Mouse (Mus musculus) embryonic facial prominence, embryonic 10.5 days (tissue): Measurements from ENCODE around the gene Zbtb24. TPM values are rescaled to one million over a fixed set of nuclear protein-coding genes. Genes with fewer than 3 reads are reported as not detected.
"Not testable (repeated sequence)": the region's sequence is repeated elsewhere in the genome, so short reads cannot be mapped to it uniquely, and the experiment has no call there.

Experiments
- DNase-seq: peaks from one replicate; pipeline ENCODE4 v3.0.0-alpha.2; 2017; ENCODE audit warnings: low spot score
- H3K27ac ChIP-seq: fragments of 300-500 bp; sonication (generic); replicated peaks from 2 replicates; pipeline ENCODE4 v1.5.1; 2016; ENCODE audit warnings: mild to moderate bottlenecking
- H3K27me3 ChIP-seq: fragments of 300-500 bp; sonication (generic); replicated peaks from 2 replicates; pipeline ENCODE4 v1.6.1; 2016; ENCODE audit warnings: low read depth, mild to moderate bottlenecking; ENCODE audit not compliant: poor library complexity, severe bottlenecking
- H3K36me3 ChIP-seq: fragments of 300-500 bp; sonication (generic); replicated peaks from 2 replicates; pipeline ENCODE4 v1.6.1; 2016; ENCODE audit warnings: mild to moderate bottlenecking, moderate library complexity
- H3K4me1 ChIP-seq: fragments of 300-500 bp; sonication (generic); 2 replicates; pipeline ENCODE4 v1.6.1; 2016
- H3K4me3 ChIP-seq: fragments of 300-500 bp; sonication (generic); 2 replicates; pipeline ENCODE4 v1.5.1; 2016; ENCODE audit warnings: mild to moderate bottlenecking, moderate library complexity
- H3K9me3 ChIP-seq: fragments of 300-500 bp; sonication (generic); 2 replicates; pipeline ENCODE4 v1.6.1; 2016; ENCODE audit warnings: mild to moderate bottlenecking
- WGBS: fragments of 180-500 bp; shearing (Covaris S2); methylation state at CpG from one replicate; pipeline ENCODE4 v1.1.7; 2016; 5-methylcytosine and 5-hydroxymethylcytosine counted together
- polyA plus RNA-seq: library from polyadenylated mRNA; unstranded; fragments of >200 nt; fragmentation: Nextera tagmentation; extraction: Ambion mirVana; gene quantifications from 2 replicates; pipeline ENCODE4 v1.2.1, GENCODE M21; 2016

Zbtb24 gene
- polyA plus RNA-seq, 1 experiment from 2014 or later, result 18.5 TPM

GRCm38 (mm10) chr10:41488877-41489276 lies 38.7 kb downstream of the Zbtb24 start:
- H3K36me3 ChIP-seq, result peaks cover 49% of the 10 kb centered on the region
- WGBS, result 56% methylated on average over 7 of the region's 7 CpGs
- peak overlapping the region; percentile 87 for H3K27ac ChIP-seq
- H3K27me3 ChIP-seq, result no peaks in the 10 kb centered on the region
- H3K4me1 ChIP-seq, result peaks cover 31% of the 10 kb centered on the region
- no peak for DNase-seq
- no peaks in the 10 kb centered on the region for H3K9me3 ChIP-seq
- H3K4me3 ChIP-seq, result peak overlapping the region; percentile 69

GRCm38 (mm10) chr10:41489294-41489693 lies 39.1 kb downstream of the Zbtb24 start:
- no peaks in the 10 kb centered on the region for H3K9me3 ChIP-seq
- no peaks in the 10 kb centered on the region for H3K27me3 ChIP-seq
- no peak for DNase-seq
- peak overlapping the region; percentile 87 for H3K27ac ChIP-seq
- H3K4me1 ChIP-seq, result peaks cover 31% of the 10 kb centered on the region
- peaks cover 45% of the 10 kb centered on the region for H3K36me3 ChIP-seq
- WGBS, result 36% methylated on average over 8 of the region's 8 CpGs
- peak overlapping the region; percentile 69 for H3K4me3 ChIP-seq

DNA sequence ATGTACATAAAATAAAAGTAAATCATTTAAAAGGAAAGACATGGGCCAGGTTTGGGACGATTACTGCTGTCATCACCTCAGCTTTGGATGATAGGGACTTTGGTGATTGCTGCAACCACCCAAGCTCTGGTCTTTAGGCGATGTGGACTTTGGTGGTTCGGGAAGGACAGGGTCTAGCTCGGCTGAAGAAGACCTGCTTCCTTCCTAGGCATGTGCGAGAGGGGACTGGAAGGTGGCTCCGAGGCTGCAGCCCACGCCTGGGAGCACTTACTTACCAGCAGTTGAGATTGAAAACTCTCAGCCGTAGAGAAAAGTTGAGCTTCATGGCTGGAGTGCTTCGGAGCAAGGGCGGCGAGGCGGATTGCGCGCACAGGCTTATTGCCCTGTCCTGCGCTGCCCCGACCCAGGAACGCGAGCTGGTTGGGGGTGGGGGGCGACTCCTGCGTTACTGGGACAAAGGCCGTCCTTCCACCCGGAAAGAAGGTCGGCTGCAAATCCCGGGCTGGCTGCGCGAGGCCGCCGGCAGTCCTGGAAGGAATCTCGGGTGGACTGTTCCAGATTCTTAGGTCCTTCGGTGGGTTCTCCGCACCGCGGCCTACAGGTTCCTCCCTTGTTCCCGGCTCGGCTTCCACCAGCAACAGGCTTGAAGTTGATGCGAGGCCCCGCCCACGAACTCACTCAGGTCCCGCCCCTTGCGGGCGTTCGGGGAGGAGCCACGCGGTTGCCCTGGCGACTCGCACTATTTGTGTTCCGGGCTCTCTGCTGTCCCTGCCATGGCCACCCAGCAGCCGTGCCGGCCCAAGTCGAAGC lies 39.7 kb downstream of the Zbtb24 start, which contains the start of the genes Smpd2 and Ppil6:
Smpd2 (minus strand) TSS at position 662 of the 810 bp plus-strand sequence.
Ppil6 (plus strand) TSS at position 732 of the 810 bp plus-strand sequence.
- WGBS, result under 1% methylated on average over 50 of the region's 50 CpGs
- no peaks in the 10 kb centered on the region for H3K9me3 ChIP-seq
- peaks cover 31% of the 10 kb centered on the region for H3K4me1 ChIP-seq
- DNase-seq, result peak; percentile 98
- H3K36me3 ChIP-seq, result peaks cover 38% of the 10 kb centered on the region
- peak within 1 kb of the TSS; percentile 87 for H3K27ac ChIP-seq
- H3K27me3 ChIP-seq, result no peaks in the 10 kb centered on the region
- H3K4me3 ChIP-seq, result peak within 1 kb of the TSS; percentile 69

DNA sequence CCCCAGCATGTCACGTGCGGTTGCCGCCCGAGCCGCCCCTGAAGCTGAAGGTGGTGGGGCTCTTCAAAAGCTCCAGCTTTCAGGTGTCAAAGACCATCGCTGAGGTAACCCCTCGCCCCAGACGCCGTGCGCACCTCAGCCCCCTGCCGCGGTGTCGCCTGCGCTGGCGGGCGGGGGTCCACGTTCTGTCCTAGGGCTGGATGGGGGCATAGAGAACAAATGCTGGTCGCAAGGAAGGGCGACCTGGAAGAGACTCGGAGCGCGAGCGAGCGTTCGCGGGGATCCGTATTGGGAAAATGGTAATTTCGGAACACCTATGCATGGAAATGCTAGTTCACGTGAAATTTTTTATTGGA lies 40.3 kb downstream of the Zbtb24 start:
- Histone ChIP-seq H3K27me3 (no peaks in the 10 kb centered on the region), H3K36me3 (peaks cover 33% of the 10 kb centered on the region), H3K27ac (peak overlapping the region; percentile 87), H3K4me3 (peak overlapping the region; percentile 69), H3K9me3 (no peaks in the 10 kb centered on the region), H3K4me1 (peaks cover 31% of the 10 kb centered on the region)
- 1% methylated on average over 29 of the region's 29 CpGs for WGBS
- no peak for DNase-seq

DNA sequence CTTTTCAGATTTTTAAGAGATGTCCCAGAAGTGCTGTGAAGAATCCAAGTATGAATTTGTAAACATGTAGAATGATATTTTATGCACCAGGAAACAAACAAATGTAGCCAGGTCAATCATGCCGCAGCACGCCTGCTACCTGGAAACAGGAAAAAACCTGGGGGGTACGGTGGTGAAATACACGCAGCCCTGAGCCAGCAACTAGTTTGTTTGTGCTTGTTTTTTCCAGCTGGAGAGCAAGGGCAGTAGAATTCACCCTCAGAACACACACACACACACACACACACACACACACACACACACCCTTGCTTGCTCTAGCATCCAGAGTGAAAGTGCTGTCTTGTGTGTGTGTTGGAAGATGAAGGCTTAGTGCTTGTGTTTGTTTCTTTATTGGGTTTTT lies 40.9 kb downstream of the Zbtb24 start:
- H3K9me3 ChIP-seq, result no peaks in the 10 kb centered on the region
- H3K4me1 ChIP-seq, result peaks cover 31% of the 10 kb centered on the region
- peak overlapping the region; percentile 69; the same call in 1 of the 2 replicates for H3K4me3 ChIP-seq
- no peaks in the 10 kb centered on the region for H3K27me3 ChIP-seq
- WGBS, result 57% methylated on average over 4 of the region's 4 CpGs
- DNase-seq, result no peak
- peaks cover 26% of the 10 kb centered on the region for H3K36me3 ChIP-seq
- no peak overlapping the region for H3K27ac ChIP-seq

GRCm38 (mm10) chr10:41500941-41501340 lies 50.8 kb downstream of the Zbtb24 start:
- Histone ChIP-seq H3K27ac (no peak overlapping the region), H3K4me1 (no peaks in the 10 kb centered on the region), H3K27me3 (no peaks in the 10 kb centered on the region), H3K9me3 (no peaks in the 10 kb centered on the region), H3K4me3 (no peak overlapping the region), H3K36me3 (no peaks in the 10 kb centered on the region)
- WGBS, result 72% methylated on average over 4 of the region's 4 CpGs
- no peak for DNase-seq

GRCm38 (mm10) chr10:41504996-41505395 lies 54.8 kb downstream of the Zbtb24 start:
- Histone ChIP-seq H3K36me3 (no peaks in the 10 kb centered on the region), H3K27me3 (no peaks in the 10 kb centered on the region), H3K27ac (no peak overlapping the region), H3K9me3 (no peaks in the 10 kb centered on the region), H3K4me3 (no peak overlapping the region), H3K4me1 (no peaks in the 10 kb centered on the region)
- 89% methylated on average over 1 of the region's 1 CpGs for WGBS
- DNase-seq, result no peak

DNA sequence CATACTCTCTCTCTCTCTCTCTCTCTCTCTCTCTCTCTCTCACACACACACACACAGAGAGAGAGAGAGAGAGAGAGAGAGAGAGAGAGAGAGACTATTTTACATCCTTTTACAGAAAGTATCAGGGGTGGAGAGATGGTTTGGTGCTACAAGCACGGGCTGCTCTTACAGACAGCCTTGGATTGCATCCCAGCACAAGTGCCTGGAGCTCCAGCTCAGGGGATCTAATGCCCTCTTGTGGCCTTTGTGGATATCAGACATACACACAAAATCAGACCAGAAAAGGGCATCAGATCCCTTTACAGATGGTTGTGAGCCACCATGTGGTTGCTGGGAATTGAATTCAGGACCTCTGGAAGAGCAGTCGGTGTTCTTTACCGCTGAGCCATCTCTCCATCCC lies 55.3 kb downstream of the Zbtb24 start:
- not testable (repeated sequence) for H3K4me3 ChIP-seq, H3K9me3 ChIP-seq, H3K36me3 ChIP-seq, H3K4me1 ChIP-seq, H3K27ac ChIP-seq, H3K27me3 ChIP-seq
- WGBS, result 7% methylated on average over 3 of the region's 3 CpGs
- peak; percentile 60 for DNase-seq

DNA sequence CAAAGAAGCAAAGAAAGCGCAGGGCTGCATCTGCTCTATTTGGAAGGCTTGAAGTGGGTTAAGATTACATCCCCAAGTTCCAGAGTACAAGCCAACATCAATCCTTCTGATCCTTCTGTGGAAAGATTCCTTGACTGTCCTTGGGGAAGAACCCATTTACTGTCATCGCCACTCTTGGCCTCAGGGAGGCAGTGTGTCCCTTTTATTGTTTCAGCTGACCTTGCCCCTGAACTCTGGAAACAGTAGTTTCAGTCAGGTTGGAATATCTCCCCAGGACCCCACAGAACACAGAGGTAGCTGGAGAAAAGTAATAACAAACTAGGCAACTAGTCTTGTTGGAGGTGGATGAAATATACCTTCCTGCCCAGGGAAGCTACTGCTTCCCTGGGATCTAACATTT lies 59.0 kb downstream of the Zbtb24 start:
- H3K27ac ChIP-seq, result no peak overlapping the region
- no peaks in the 10 kb centered on the region for H3K27me3 ChIP-seq
- H3K36me3 ChIP-seq, result no peaks in the 10 kb centered on the region
- no peak overlapping the region for H3K4me3 ChIP-seq
- H3K4me1 ChIP-seq, result no peaks in the 10 kb centered on the region
- no peaks in the 10 kb centered on the region for H3K9me3 ChIP-seq
- 36% methylated on average over 2 of the region's 2 CpGs for WGBS
- DNase-seq, result no peak

GRCm38 (mm10) chr10:41514301-41514700 lies 64.1 kb downstream of the Zbtb24 start:
- Histone ChIP-seq H3K4me1 (0 out of 2 replicates have a peak, but pooled peaks cover 4% of the 10 kb centered on the region), H3K36me3 (no peaks in the 10 kb centered on the region), H3K27me3 (no peaks in the 10 kb centered on the region), H3K27ac (no peak overlapping the region), H3K9me3 (no peaks in the 10 kb centered on the region), H3K4me3 (no peak overlapping the region)
- 74% methylated on average over 4 of the region's 4 CpGs for WGBS
- DNase-seq, result no peak

- Histone ChIP-seq H3K4me3 (no peak overlapping the region), H3K9me3 (no peaks in the 10 kb centered on the region), H3K27me3 (no peaks in the 10 kb centered on the region), H3K36me3 (no peaks in the 10 kb centered on the region), H3K4me1 (0 out of 2 replicates have a peak, but pooled peaks cover 4% of the 10 kb centered on the region), H3K27ac (no peak overlapping the region)
- DNase-seq, result no peak
These were observed 64.7 kb downstream of the Zbtb24 start for GRCm38 (mm10) chr10:41514921-41515320.
